Mouse (Mus musculus) limb, embryonic 14.5 days (tissue): ENCODE results near the gene Coq8a. TPM values are rescaled to one million over a fixed set of nuclear protein-coding genes. Genes with fewer than 3 reads are reported as not detected.

Experiments
- ATAC-seq: fragments of 200-750 bp; cut with Nextera tagmentation; 2 replicates; pipeline ENCODE4 v1.8.0; 2017; ENCODE audit warnings: low read depth, moderate number of reproducible peaks, moderate TSS enrichment; ENCODE audit not compliant: low FRiP score
- DNase-seq: peaks from one replicate; pipeline ENCODE4 v3.0.0-alpha.2; 2015; ENCODE audit warnings: low spot score
- H3K27ac ChIP-seq: fragments of 300-500 bp; sonication (generic); replicated peaks from 2 replicates; pipeline ENCODE4 v1.5.1; 2014; ENCODE audit warnings: low read depth, mild to moderate bottlenecking, low read length, moderate library complexity, mixed read lengths
- H3K27me3 ChIP-seq: fragments of 300-500 bp; sonication (generic); 2 replicates; pipeline ENCODE4 v1.6.1; 2014; ENCODE audit warnings: low read length, mixed read lengths; ENCODE audit not compliant: control insufficient read depth, insufficient read depth
- H3K36me3 ChIP-seq: fragments of 300-500 bp; sonication (generic); 2 replicates; pipeline ENCODE4 v1.6.1; 2014; ENCODE audit warnings: mild to moderate bottlenecking, low read length, moderate library complexity, mixed read lengths; ENCODE audit not compliant: control insufficient read depth, insufficient read depth
- H3K4me1 ChIP-seq: fragments of 300-500 bp; sonication (generic); 2 replicates; pipeline ENCODE4 v1.6.1; 2014; ENCODE audit warnings: antibody characterized with exemption, low read length, mixed read lengths; ENCODE audit not compliant: control insufficient read depth, insufficient read depth
- H3K4me2 ChIP-seq: fragments of 300-500 bp; sonication (generic); replicated peaks from 2 replicates; pipeline ENCODE4 v1.6.1; 2014; ENCODE audit warnings: low read depth, mild to moderate bottlenecking, low read length, moderate library complexity; ENCODE audit not compliant: severe bottlenecking
- H3K4me3 ChIP-seq: fragments of 300-500 bp; sonication (generic); replicated peaks from 2 replicates; pipeline ENCODE4 v1.5.1; 2014; ENCODE audit warnings: low read length
- H3K9ac ChIP-seq: fragments of 300-500 bp; sonication (generic); 2 replicates; pipeline ENCODE4 v1.6.1; 2014; ENCODE audit warnings: mild to moderate bottlenecking, low read depth, low read length, moderate library complexity; ENCODE audit not compliant: severe bottlenecking
- H3K9me3 ChIP-seq: fragments of 300-500 bp; sonication (generic); 2 replicates; pipeline ENCODE4 v1.6.1; 2016; ENCODE audit warnings: low read length; ENCODE audit not compliant: control insufficient read depth
- POLR2A ChIP-seq: fragments of 200-500 bp; IDR thresholded peaks from 2 replicates; pipeline ENCODE4 v1.8.0; 2012; ENCODE audit warnings: inconsistent platforms, mild to moderate bottlenecking, moderate library complexity, borderline replicate concordance; ENCODE audit not compliant: insufficient read depth, insufficient read length; ENCODE audit errors: extremely low read depth
- WGBS: fragments of 180-500 bp; shearing (Covaris S2); extraction: QIAGEN DNeasy Blood & Tissue Kit; methylation state at CpG from one replicate; pipeline ENCODE4 v1.1.7; 2014; 5-methylcytosine and 5-hydroxymethylcytosine counted together
- polyA plus RNA-seq, 2 experiments: library from polyadenylated mRNA; depleted of rRNA in 1 of 2; stranded (reverse) in 1 of 2; unstranded in 1 of 2; fragments of >200 nt; fragmentation: Nextera tagmentation in 1 of 2; extraction: Ambion mirVana in 1 of 2; gene quantifications; 2 replicates each; pipeline versions ENCODE4 v1.2.1 to v1.2.3; 2012 to 2014

The Coq8a gene
- polyA plus RNA-seq, 2 experiments = 6.3 to 8.1 TPM

DNA sequence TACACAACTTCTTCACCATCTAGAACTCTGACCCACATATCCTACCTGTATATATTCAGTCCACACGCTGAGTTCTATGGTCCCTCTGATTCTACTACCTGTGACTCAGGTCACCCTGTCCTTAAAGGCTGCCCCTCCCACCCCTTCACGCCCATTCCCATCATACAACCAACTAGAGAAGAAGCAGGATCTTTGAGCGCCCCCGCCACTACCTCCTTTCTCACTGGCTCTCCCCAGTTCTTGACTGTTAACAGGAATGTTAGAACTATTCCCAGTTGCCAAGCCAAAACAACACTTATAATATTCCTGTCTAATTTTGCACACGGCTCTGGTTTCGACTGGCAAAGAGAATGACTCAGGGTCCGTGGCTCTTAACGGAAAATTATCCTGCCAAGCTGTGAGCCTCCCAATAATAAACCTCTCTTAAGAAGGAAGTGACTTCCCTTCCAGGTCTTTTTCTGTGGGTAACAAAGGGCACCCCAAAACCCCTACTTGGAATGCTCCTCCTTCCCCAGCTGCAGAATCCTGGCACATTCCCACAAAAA, 5.9 kb downstream of the Coq8a start:
- ATAC-seq = no peak
- H3K4me3 ChIP-seq = no peak overlapping the region
- H3K27ac ChIP-seq = no peak overlapping the region
- H3K36me3 ChIP-seq = no peaks in the 10 kb centered on the region
- H3K27me3 ChIP-seq = 0 out of 2 replicates have a peak, but pooled peaks cover 3% of the 10 kb centered on the region
- 77% methylated on average over 8 of the region's 8 CpGs for WGBS
- no peak overlapping the region for H3K9ac ChIP-seq
- DNase-seq = no peak
- TF ChIP-seq POLR2A = no peak
- peaks cover 4% of the 10 kb centered on the region; the same call in 1 of the 2 replicates for H3K4me1 ChIP-seq
- H3K9me3 ChIP-seq = no peaks in the 10 kb centered on the region
- no peak overlapping the region for H3K4me2 ChIP-seq

DNA sequence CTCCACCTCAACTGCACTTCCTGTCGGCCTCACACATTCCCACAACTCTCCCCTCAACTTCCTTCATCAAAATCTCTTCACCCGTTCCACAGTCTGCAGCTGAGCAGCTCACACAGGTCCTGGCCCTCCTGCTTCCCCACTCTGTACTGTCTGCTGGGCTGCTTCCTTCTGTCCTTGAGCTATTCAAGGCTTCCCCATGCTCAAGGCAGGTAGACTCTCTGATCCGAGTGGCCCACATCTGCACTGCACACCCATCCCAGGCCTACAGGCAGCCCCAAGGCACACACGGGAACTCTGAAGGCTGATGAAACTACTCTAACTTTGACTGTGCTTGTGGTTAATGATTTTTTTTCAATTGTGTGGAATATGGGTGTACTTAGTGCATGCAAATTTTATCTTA, 6.5 kb downstream of the Coq8a start:
- Histone ChIP-seq H3K4me3 (no peak overlapping the region), H3K4me1 (peaks cover 4% of the 10 kb centered on the region; the same call in 1 of the 2 replicates), H3K27me3 (0 out of 2 replicates have a peak, but pooled peaks cover 3% of the 10 kb centered on the region), H3K9ac (no peak overlapping the region), H3K36me3 (no peaks in the 10 kb centered on the region), H3K4me2 (no peak overlapping the region), H3K9me3 (no peaks in the 10 kb centered on the region), H3K27ac (no peak overlapping the region)
- DNase-seq = no peak
- TF ChIP-seq POLR2A = no peak
- no peak for ATAC-seq
- WGBS = 53% methylated on average over 4 of the region's 4 CpGs

DNA sequence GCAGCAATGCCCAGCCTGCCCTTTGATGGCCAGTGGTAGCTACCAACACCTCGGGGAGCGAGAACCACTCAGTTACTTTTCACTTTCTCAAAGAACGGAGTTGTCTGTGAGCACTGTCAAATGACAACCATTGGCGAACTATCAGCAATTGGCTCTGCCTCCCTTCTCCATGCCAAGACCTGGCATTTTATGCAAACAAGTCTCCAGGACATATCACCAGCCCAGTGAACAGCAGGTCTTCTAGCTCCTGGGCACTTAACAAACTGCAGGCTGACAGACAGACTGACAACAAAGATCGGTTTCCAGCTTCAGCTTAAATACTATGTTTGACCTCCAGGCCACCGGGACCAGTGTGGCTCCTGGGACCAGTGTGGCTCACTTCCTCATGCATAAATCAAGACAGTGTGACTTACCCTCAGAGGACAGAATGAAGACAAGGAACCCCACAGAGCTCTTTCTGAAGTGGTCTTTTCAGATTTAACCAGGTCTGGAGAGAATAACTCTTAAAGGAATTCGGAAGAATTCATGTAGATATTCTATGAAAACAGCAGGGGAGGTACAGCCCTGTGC, 7.7 kb downstream of the Coq8a start:
- no peak for TF ChIP-seq POLR2A
- ATAC-seq (no peak), DNase-seq (no peak)
- no peak overlapping the region for H3K4me3 ChIP-seq
- H3K4me1 ChIP-seq = peaks cover 4% of the 10 kb centered on the region; the same call in 1 of the 2 replicates
- H3K4me2 ChIP-seq = no peak overlapping the region
- H3K9ac ChIP-seq = no peak overlapping the region
- H3K27me3 ChIP-seq = 0 out of 2 replicates have a peak, but pooled peaks cover 3% of the 10 kb centered on the region
- 66% methylated on average over 7 of the region's 7 CpGs for WGBS
- H3K9me3 ChIP-seq = no peaks in the 10 kb centered on the region
- no peaks in the 10 kb centered on the region for H3K36me3 ChIP-seq
- no peak overlapping the region for H3K27ac ChIP-seq

DNA sequence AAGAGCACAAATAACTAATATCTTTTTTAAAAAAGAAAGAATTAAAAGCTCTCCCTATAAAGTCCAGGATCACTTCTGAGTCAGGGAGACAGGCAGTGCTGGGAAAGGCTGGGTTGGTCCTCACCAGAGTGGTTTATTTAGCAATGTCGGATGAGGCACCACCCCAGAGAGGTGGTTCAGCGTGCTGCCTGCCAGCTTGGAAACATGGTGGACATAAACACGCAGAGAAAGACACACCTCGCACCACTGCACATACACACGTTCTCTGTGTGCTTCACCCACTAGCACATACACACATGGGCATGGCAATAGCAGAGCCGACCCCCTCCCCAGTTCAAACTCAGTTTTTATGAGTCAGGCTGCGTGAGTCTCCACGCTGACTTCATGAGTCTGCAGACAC, 8.3 kb downstream of the Coq8a start:
- WGBS = 64% methylated on average over 8 of the region's 8 CpGs

DNA sequence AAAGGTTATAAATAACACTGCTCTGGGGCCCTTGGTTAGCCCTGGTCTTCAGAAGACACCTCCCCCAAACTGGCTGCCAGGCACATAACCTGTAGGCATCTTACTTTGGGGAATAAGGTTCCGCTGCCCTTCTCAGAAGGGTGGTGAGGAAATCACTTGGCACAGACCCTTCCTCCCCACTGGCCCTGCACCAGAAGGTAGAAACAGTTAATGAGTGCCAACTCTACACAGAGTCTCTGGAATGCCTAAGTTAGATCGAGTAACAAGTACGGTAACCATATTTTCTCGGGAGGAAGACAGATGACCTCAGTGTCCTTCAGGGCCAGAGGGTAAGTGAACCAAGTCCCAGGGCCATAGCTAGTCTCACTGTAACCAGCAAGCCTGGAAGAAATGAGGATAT, 10.5 kb downstream of the Coq8a start:
- Histone ChIP-seq H3K27me3 (0 out of 2 replicates have a peak, but pooled peaks cover 3% of the 10 kb centered on the region), H3K36me3 (no peaks in the 10 kb centered on the region), H3K27ac (no peak overlapping the region), H3K4me3 (no peak overlapping the region), H3K9me3 (no peaks in the 10 kb centered on the region), H3K4me2 (no peak overlapping the region), H3K4me1 (0 out of 2 replicates have a peak, but pooled peaks cover 3% of the 10 kb centered on the region), H3K9ac (no peak overlapping the region)
- DNase-seq (no peak), ATAC-seq (no peak)
- TF ChIP-seq POLR2A = no peak
- WGBS = 75% methylated on average over 4 of the region's 4 CpGs

More for the DNA sequence above, 8.3 kb downstream of the Coq8a start:
- H3K4me1 ChIP-seq = peaks cover 1% of the 10 kb centered on the region; the same call in 1 of the 2 replicates
- DNase-seq (no peak), ATAC-seq (no peak)
- no peak overlapping the region for H3K4me3 ChIP-seq
- H3K9me3 ChIP-seq = no peaks in the 10 kb centered on the region
- H3K4me2 ChIP-seq = no peak overlapping the region
- no peak overlapping the region for H3K27ac ChIP-seq
- no peak overlapping the region for H3K9ac ChIP-seq
- 0 out of 2 replicates have a peak, but pooled peaks cover 3% of the 10 kb centered on the region for H3K27me3 ChIP-seq
- no peak for TF ChIP-seq POLR2A
- H3K36me3 ChIP-seq = no peaks in the 10 kb centered on the region
